Mouse (Mus musculus) heart, adult 11 months (tissue): Measurements from ENCODE around the gene Ubd.
"Not testable (repeated sequence)": the region's sequence is repeated elsewhere in the genome, so short reads cannot be mapped to it uniquely, and the experiment has no call there.

Source experiments
- DNase-seq: peaks from one replicate; pipeline ENCODE4 v3.0.0; 2022

Gene Ubd

DNA sequence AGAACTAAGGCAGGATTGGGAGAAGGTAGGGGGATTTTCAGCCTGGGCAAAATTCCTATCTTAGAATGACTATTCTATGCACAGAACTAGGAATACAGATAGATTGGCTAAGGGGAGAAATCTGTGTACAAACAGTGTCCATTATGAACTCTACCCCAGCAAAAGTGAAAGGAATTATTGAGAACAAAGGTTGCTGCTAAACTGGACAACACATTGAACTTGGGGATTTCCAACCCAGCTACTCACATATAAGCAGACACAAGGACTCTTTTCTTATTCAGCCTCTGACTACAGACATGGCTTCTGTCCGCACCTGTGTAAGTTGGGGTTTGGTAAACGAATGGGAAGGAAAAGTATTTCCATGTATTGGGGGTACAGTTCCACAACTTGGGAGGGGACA is at the start of gene Ubd:
TSS of gene Ubd (plus strand) at position 237 of the 400 bp plus-strand sequence.
- DNase-seq = no peak

DNA sequence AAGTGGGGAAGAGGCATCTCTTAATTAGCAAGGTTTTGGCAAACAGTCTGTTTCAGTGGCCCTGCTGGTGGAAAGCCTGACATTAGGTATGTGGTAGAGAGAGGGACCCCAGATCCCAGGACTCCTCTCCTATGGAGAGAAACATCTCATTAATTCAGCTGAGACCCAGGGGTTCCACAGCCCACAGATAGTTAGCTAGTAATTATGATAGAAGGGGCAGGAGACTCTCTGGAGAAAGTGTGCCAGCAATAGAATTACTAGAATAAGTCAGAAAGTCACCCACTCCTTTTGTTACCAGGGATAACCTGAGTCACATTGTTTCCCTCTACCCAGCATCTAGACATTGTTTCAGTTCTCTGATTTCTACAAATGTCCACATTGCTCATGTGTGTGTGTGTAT is 32.3 kb upstream of the Ubd start, which contains the start of gene Olfr93:
TSS of gene Olfr93 (minus strand) at position 101 of the 400 bp plus-strand sequence.
- no peak for DNase-seq

DNA sequence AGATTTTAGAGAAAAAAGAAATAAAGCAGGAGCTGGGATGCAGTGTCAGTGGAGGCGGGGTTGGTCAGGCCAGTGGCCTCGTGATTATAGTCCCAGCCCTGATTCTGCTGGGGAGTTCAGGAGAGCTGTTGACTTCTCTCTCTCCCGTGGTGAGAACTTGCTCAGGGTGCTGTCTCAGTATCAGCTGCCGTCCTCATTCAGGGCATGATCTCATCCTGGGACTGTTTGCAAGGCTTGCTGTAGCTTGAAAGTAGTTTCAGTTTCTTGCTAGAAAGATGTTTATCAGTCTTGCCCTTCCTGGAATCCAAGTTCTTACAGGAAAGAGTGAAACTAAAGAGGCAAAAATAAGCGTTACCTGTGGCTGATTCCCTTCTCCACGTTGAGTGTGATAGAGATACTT is 8.2 kb upstream of the Ubd start:
- no peak for DNase-seq

DNA sequence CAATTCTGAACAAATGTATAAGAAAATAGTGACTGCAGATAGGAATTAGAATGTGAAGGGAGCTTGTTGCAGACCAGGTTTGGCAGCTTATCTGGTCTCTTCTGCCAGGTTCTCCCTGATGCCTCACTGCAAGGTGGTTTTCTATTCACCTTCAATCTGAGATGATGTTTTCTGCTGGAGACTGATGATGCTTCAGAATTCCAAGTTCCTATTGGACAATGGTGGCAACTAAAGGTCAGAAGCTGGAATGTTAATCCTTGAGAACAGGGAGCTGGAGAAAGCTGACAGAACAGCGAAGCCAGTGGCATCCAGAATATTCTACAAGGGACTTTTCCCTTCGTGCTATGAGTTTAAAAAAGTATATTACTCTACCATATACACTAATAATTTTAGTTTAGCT is 3.0 kb upstream of the Ubd start:
- no peak for DNase-seq

DNA sequence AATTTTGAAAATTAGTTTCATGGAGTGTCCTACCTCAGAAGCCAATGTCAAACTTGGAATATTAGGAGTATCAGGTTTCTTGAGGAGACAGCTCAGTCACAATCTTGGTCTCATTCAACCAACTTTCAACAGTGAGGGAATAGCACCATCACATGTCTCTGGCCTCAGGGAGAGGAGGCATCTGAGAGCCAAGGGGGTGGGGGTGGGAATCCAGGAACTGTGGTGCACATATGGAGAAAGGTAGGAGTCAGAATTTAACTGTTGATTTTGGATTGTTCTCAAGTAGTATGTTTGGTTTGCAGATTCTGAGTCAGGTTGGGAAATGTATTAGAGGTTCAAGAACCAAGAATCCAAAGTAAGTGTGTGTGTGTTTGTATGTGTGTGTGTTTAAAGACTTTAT is 660 bp upstream of the Ubd start:
- DNase-seq = no peak

DNA sequence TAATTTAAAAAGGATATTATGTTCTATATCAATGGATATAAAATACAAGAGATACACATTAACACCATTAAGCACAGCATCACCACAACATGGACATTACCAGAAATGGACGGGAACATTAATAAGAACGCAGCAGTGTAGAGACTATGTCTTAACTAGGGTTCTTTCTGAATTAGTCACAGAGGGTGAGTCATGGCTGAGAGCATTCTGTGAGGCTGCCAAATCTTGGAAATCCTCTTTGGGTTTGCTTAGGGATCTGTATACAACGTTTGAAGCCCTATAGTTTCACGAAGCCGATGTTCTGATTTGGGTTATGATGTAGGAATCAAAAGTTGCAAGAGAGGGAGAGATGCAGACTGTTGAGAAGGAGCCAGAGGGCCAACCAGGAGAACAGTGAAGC is 1.1 kb downstream of the Ubd start:
- no peak for DNase-seq

DNA sequence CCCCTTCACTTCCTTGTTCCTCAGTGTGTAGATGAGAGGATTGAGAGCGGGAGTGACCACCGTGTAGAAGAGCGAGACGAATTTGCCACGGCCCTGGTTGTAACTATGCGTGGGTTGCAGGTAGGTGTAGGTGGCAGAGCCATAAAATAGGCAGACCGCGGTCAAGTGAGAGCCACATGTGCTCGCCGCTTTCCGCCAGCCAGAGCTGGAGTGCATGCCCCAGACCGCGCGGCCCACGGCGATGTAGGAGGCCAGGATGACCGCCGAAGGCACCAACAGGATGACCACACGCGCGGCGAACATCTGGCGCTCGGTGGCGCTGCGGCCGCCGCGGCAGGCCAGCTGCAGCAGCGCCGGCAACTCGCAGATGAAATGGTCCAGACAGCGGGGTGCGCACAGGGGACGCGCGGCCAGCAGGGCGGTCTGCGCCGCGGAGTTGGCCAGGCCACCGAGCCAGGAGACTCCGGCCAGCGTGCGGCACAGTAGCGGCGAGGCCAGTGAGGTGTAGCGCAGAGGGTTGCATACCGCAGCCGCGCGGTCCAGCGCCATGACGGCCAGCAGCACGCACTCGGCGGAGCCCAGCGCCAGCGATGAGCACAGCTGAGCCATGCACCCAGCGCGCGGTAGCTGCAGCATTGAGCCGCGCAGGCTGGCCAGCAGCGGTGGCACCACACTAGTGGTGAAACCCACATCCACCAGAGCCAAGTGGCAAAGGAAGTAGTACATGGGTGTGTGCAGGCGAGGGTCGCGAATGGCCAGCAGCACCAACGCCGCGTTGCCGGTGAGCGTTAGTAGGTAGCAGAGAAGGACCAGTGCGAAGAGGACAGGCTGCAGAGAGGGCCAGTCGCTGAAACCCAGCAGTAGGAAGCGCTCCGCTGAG is 3.4 kb downstream of the Ubd start:
- peak; percentile 82 for DNase-seq

DNA sequence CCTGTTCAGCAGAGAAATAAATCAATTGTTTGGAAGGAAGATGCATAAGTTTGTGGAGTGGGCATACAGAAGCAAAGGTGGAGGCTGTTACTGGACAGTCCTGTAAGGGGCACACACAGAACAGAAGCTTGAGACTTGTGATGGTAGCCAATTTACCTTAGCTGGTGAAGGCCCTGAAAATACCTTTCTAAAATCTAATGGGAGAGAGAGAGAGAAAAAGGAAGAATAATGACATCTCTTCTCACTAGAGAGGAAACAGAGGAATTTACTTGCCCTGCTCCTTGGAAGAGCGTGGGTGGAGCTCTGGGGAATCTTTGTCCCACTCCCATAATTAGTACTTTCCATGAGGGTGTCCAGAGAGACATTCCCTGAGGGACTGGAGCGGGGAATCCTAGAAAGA is 7.2 kb downstream of the Ubd start, which contains the start of gene Olfr94:
TSS of gene Olfr94 (minus strand) at position 101 of the 400 bp plus-strand sequence.
- DNase-seq = no peak

DNA sequence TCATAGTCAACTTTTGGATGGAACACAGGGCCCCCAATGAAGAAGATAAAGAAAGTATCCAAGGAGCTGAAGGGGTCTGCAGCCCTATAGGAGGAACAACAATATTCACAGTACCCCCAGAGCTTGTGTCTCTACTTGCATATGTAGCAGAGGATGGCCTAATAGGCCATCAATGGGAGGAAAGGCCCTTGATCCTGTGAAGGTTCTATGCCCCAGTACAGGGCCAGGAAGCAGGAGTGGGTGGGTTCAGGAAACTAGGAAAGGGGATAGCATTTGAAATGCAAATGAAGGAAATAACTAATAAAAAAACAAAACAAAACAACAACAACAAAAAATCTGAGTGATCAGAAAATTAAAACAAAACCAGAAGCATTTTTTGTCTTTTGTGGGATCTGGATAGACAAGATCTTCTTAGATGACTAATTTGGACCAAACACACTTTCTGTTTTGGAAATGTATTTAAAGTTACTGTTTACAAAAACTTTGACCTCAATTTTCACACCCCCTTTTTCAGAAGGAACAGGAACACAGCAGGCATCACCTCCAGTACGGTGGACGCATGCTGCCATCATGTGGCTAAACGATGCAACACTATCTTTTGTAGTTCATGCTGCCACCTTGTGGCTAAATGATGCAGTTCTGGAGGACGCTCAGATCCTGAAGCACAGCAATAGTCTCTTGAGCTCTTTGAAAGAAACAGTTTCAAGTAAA is 9.7 kb downstream of the Ubd start:
- peak; percentile 89 for DNase-seq

DNA sequence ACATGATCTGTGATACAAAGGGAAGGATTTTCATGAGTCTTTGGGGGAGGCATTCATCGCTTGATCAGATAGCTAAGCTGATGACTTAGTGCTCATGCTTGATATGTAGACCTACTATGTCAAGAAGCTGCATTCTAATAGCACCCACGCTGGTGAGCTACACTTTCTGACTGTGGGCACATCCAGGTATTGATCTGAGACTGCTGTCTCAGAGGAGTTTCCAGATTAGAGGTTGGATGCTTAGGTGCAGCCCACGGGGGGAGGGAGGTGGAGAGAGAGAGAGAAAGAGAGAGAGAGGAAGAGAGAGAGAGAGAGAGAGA is 10.2 kb downstream of the Ubd start:
- no peak for DNase-seq

DNA sequence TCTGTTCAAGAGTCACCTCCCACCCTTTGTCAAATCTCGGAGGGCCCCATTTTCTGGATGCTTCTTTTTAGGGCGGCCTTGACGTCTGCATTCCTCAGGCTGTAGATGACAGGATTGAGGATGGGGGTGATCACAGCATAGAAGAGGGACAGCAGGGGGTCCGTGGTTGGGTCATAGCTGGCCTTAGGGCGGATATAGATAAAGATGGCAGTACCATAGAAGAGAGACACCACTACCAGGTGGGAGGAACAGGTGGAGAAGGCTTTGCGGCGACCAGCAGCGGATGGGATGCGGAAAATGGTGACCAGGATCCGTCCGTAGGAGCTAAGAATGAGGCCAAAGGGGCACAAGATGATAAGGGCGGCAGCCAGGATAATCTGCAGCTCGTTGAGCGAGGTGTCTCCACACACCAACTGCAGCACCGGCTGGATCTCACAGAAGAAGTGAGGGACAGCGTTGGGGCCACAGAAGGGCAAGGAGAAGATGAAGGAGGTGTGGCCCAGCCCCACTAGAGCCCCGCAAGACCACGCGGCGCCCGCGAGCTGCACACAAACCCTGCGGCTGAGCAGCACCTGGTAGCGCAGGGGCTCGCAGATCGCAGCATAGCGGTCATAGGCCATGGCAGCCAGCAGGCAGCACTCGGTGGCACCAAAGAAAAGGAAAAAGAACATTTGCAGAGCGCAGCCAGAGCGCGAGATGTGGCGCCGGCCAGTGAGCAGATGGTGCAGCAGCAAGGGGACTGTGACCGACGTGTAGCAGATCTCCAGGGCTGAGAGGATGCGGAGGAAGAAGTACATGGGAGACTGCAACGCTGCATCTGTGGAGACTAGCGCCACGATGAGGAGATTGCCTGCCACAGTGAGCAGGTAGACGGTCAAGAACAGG is 17.4 kb downstream of the Ubd start:
- DNase-seq = peak; percentile 85

DNA sequence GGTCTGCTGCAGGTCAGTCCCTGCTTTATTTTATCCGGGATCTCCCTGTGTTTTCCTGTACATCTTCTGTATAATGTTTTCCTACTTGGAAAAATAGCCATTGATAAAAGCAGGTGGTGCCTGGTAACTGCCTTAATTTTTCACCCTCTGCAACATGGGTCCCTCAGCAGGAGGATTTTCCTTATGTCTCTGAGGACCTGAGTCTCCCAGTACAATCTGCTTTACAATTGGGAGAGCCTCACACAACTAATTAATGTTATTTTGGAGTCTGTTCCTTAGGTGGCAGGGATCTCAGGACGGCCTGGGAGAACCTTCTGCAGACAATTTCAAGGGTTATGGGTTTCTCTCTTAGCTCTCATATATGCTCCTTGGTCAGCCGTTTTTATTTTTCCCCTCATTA is 19.3 kb downstream of the Ubd start, which contains the start of gene Olfr95:
TSS of gene Olfr95 (minus strand) at position 101 of the 400 bp plus-strand sequence.
- DNase-seq = peak; percentile 45

DNA sequence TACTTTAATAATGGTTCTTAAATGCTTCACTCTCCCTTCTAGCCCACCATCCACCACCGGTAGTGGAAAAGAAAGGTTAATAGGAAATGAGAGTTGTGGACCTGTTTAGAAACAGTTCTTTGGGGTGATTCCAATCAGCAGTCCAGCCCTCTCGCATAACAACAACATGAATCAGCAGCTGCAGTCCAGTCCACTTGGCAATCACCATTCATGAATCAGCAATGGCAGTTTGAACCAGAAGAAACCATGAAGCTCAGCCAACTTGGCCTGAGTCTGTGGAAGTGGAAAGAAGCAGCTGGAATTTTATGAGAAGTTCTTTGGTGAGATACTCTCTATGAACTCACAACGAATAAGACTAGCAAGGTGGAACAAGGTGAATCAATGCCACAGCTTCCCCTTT is 24.8 kb downstream of the Ubd start:
- peak; percentile 90 for DNase-seq

DNA sequence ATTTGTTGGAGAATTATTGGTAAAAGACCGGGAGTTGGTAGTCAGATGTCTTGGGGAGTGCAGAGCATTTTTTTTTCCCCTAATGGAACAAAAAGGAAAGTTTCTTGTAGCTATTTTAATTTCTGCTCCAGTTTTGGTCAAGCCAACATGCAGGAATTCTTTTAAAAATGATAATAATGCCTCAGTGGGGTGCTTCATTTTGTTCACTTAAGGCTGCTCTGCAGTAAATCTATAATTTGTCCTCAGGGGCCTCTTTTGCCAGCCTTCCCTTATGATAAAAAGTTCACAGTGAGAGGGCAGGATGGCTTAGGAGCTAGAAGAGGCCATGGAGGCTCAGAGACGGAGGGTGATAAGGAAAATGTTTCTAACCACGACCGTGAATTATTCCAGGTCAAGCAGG is 26.2 kb downstream of the Ubd start, which contains the start of gene Olfr96:
TSS of gene Olfr96 (plus strand) at position 301 of the 400 bp plus-strand sequence.
- DNase-seq = no peak

DNA sequence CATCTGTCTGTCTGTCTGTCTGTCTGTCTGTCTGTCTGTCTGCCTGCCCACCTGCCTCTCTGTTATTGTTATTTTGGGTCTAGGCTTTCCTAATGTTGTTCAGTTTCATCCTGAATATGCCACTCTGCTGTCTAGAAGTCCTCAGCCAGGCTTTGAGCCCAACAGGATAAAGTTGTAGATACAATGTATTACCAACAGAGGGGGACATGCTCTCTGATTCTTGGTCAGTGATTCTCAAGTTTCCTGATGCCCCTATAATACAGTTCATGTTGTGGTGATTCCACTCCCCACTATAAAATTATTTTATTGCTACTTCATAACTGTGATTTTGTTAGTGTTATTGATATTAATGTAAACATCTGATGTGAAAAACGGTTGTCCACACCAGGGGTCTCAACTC is 28.2 kb downstream of the Ubd start:
- no peak for DNase-seq

DNA sequence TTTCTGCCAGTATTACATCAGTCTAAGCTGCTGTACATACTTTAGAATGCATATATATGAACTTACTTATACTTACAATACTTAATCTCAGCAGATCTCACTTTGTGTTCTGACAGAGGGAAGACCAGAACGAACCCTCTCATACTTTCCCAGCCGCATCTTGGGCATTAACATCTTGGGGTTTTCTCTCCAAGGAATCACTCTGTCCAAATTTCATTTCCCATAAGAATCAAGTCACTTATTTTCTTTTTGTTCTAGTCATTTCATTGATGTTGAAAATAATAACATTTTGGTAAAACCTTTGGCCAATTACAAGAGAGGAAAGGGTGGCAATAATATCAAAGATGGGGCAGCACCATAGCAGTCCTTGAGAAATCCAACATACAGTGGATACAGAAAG is 43.5 kb downstream of the Ubd start, which contains the start of gene Olfr97:
TSS of gene Olfr97 (minus strand) at position 101 of the 400 bp plus-strand sequence.
- not testable (repeated sequence) for DNase-seq

DNA sequence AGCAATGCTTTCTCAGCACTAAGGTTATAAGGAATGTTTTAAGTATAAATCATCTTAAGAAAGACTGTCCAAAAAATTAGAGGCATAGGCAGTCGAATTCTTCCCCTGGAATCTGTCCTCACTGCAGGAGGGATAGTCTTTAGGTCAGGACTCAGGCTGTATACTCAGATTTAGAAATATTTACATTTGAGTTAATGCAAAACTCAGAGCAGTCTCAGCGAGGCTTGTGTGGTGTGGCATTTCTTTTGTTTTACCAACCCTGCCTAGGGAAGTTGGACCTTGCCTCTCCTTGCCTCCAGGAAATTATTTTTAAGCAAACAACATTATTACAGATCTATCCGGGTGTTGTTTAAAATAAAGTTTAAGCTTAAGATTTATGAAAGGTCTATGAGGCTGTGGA is 48.5 kb downstream of the Ubd start:
- no peak for DNase-seq
